Mouse (Mus musculus): ENCODE measurements around the gene Osgepl1. TPM values are rescaled to one million over a fixed set of nuclear protein-coding genes. Genes with fewer than 3 reads are reported as not detected.
"Not testable (repeated sequence)": the region's sequence is repeated elsewhere in the genome, so short reads cannot be mapped to it uniquely, and the experiment has no call there.

The Osgepl1 gene
- polyA plus RNA-seq (2014; fragmentation: Nextera tagmentation; extraction: Ambion mirVana), result 23.5 and 25.9 TPM in 2 replicates

DNA sequence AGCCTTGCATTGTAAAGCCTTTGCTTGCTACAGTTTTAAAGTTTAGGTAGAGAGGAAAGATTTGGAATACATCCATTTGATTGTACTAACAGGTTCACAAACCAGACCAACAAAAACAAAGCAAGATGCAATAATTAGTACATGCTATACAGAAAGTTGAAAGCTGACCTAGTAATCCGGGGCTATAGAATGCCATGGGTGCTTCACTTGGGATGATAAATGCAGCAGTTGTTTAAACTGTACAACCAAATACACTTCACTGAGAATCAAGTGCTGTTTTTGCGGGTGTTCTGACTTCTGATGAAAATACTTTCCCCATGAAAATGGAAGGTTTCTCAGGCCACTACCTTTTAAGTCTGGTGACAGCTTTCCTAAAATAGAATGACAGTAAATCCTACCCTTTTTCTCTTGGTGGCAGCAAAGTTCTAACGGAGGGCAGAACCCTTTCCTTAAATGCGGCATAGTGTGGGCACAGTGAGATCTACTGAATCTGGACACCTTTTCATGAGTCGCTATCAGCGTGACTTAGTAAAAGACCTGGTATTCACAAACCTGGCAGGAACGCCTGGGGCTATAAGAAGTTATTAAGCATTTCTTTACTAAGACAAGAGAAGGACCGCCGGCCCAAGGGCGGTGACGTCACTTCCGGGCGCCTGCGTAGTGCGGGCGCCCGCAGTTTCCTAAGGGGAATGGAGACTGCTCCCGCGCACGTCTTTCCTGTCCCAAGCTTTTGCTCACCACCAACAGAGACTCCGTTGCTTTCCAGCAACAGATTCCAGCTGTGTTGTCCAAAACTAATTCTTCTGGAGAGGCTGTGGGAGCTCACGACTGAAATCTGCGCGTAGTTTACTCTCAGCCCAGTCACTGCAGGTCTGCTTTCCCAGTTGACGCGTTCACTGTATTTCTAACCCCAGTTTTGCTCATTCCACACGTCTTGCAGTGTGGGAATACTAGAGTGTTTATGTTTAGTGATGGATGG lies at the start of gene Osgepl1:
Gene Osgepl1 (plus strand): TSS at position 636 of the 979 bp plus-strand sequence.
- H3K27ac ChIP-seq (ENCODE audit: low read depth, low read length), result peak within 1 kb of the TSS; percentile 82
- 0 out of 2 replicates have a peak, but pooled peaks cover 4% of the 10 kb centered on the region for H3K4me1 ChIP-seq (ENCODE audit: control insufficient read depth, insufficient read depth, low read length)
- ATAC-seq (ENCODE audit: low read depth), result peak; percentile 99
- H3K9ac ChIP-seq (replicated peaks; ENCODE audit: low read depth, low read length), result peak within 1 kb of the TSS; percentile 62
- H3K9me3 ChIP-seq (ENCODE audit: control insufficient read depth, low read length), result no peaks in the 10 kb centered on the region
- H3K4me3 ChIP-seq (ENCODE audit: low read depth, low read length), result peak within 1 kb of the TSS; percentile 45
- peak within 1 kb of the TSS; percentile 46 for H3K4me2 ChIP-seq (ENCODE audit: low read depth, low read length)
- no peaks in the 10 kb centered on the region for H3K27me3 ChIP-seq (ENCODE audit: control insufficient read depth, insufficient read depth, low read length)
- 2% methylated on average over 27 of the region's 27 CpGs for WGBS
- peaks cover 2% of the 10 kb centered on the region for H3K36me3 ChIP-seq (ENCODE audit: control insufficient read depth, insufficient read depth, low read length)

DNA sequence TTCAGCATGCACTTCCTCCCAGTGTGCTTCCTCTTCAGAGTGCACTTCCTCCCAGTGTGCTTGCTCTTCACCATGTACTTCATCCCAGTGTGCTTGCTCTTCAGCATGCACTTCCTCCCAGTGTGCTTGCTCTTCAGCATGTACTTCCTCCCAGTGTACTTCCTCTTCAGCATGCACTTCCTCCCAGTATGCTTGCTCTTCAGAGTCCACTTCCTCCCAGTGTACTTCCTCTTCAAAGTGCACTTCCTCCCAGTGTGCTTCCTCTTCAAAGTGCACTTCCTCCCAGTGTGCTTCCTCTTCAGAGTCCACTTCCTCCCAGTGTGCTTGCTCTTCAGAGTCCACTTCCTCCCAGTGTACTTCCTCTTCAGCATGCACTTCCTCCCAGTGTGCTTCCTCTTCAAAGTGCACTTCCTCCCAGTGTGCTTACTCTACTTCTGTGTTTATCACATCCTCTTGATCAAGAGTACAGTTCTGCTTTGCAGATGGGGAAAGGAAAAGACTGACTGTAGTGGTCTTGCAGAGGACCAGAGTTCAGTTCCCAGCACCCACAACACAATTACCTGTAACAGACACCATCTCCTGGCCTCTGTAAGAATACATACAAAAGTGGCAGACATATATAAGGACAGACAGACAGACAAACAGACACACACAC lies 48.3 kb upstream of the Osgepl1 start:
- H3K9me3 ChIP-seq (ENCODE audit: control insufficient read depth, low read length); H3K4me1 ChIP-seq (ENCODE audit: control insufficient read depth, insufficient read depth, low read length); H3K27ac ChIP-seq (ENCODE audit: low read depth, low read length); ATAC-seq (ENCODE audit: low read depth); H3K36me3 ChIP-seq (ENCODE audit: control insufficient read depth, insufficient read depth, low read length); H3K4me2 ChIP-seq (ENCODE audit: low read depth, low read length); H3K27me3 ChIP-seq (ENCODE audit: control insufficient read depth, insufficient read depth, low read length); H3K9ac ChIP-seq (replicated peaks; ENCODE audit: low read depth, low read length); H3K4me3 ChIP-seq (ENCODE audit: low read depth, low read length): not testable (repeated sequence)

- WGBS, result 89% methylated on average over 3 of the region's 3 CpGs
- no peaks in the 10 kb centered on the region for H3K27me3 ChIP-seq (ENCODE audit: control insufficient read depth, insufficient read depth, low read length)
- no peak for ATAC-seq (ENCODE audit: low read depth)
- H3K4me2 ChIP-seq (ENCODE audit: low read depth, low read length), result no peak overlapping the region
- H3K9me3 ChIP-seq (ENCODE audit: control insufficient read depth, low read length), result no peaks in the 10 kb centered on the region
- no peak overlapping the region for H3K27ac ChIP-seq (ENCODE audit: low read depth, low read length)
- H3K9ac ChIP-seq (replicated peaks; ENCODE audit: low read depth, low read length), result no peak overlapping the region
- H3K36me3 ChIP-seq (ENCODE audit: control insufficient read depth, insufficient read depth, low read length), result no peaks in the 10 kb centered on the region
- no peaks in the 10 kb centered on the region for H3K4me1 ChIP-seq (ENCODE audit: control insufficient read depth, insufficient read depth, low read length)
- H3K4me3 ChIP-seq (ENCODE audit: low read depth, low read length), result no peak overlapping the region
These were observed 43.5 kb upstream of the Osgepl1 start for GRCm38 (mm10) chr1:53269901-53270300.

DNA sequence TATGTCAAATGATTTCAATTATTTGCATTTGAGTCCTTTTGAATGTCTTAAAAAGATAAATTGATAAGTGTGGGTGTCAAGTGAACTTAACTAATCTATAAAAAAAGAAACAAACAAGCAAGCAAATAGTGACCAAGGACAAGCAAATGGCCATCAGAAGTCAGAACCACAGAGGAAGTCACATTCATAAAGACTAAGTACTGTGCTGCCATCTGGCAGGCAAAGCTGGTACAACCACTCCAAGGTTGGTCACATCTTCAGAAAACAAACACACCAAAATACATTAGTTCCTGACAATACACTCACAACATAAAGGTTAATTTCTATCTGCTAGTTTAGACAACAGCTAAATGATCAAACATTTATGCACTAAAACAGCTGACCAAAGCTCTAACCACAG lies 40.8 kb upstream of the Osgepl1 start:
- Histone ChIP-seq H3K36me3 (ENCODE audit: control insufficient read depth, insufficient read depth, low read length) (no peaks in the 10 kb centered on the region), H3K4me1 (ENCODE audit: control insufficient read depth, insufficient read depth, low read length) (no peaks in the 10 kb centered on the region), H3K4me2 (ENCODE audit: low read depth, low read length) (no peak overlapping the region), H3K4me3 (ENCODE audit: low read depth, low read length) (no peak overlapping the region), H3K9me3 (ENCODE audit: control insufficient read depth, low read length) (no peaks in the 10 kb centered on the region), H3K9ac (replicated peaks; ENCODE audit: low read depth, low read length) (no peak overlapping the region), H3K27me3 (ENCODE audit: control insufficient read depth, insufficient read depth, low read length) (no peaks in the 10 kb centered on the region), H3K27ac (ENCODE audit: low read depth, low read length) (no peak overlapping the region)
- 0 out of 2 replicates have a peak, but pooled peaks have one; percentile 44 for ATAC-seq (ENCODE audit: low read depth)

DNA sequence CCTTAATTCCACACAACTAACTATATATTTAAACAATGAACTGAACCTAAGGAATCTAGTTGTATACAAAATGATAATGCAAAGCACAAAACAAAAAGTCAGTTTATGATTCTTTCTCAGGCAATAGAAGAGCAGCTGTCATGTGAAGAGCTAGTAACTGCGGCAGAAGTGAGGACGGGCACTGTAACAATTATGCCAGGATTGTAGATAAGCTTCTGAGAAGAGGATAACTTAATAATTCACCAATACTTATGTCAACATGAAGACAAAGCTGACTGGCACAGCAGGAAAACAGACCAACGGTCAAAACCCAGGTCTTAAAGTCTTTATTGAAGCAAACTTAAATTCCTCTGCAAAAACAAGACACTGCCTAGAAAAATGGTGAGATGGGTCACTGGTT lies 22.2 kb upstream of the Osgepl1 start:
- Histone ChIP-seq H3K9ac (replicated peaks; ENCODE audit: low read depth, low read length) (no peak overlapping the region), H3K27me3 (ENCODE audit: control insufficient read depth, insufficient read depth, low read length) (no peaks in the 10 kb centered on the region), H3K4me3 (ENCODE audit: low read depth, low read length) (no peak overlapping the region), H3K4me2 (ENCODE audit: low read depth, low read length) (no peak overlapping the region), H3K27ac (ENCODE audit: low read depth, low read length) (no peak overlapping the region), H3K4me1 (ENCODE audit: control insufficient read depth, insufficient read depth, low read length) (no peaks in the 10 kb centered on the region), H3K36me3 (ENCODE audit: control insufficient read depth, insufficient read depth, low read length) (no peaks in the 10 kb centered on the region), H3K9me3 (ENCODE audit: control insufficient read depth, low read length) (no peaks in the 10 kb centered on the region)
- 89% methylated on average over 3 of the region's 3 CpGs for WGBS
- no peak for ATAC-seq (ENCODE audit: low read depth)

DNA sequence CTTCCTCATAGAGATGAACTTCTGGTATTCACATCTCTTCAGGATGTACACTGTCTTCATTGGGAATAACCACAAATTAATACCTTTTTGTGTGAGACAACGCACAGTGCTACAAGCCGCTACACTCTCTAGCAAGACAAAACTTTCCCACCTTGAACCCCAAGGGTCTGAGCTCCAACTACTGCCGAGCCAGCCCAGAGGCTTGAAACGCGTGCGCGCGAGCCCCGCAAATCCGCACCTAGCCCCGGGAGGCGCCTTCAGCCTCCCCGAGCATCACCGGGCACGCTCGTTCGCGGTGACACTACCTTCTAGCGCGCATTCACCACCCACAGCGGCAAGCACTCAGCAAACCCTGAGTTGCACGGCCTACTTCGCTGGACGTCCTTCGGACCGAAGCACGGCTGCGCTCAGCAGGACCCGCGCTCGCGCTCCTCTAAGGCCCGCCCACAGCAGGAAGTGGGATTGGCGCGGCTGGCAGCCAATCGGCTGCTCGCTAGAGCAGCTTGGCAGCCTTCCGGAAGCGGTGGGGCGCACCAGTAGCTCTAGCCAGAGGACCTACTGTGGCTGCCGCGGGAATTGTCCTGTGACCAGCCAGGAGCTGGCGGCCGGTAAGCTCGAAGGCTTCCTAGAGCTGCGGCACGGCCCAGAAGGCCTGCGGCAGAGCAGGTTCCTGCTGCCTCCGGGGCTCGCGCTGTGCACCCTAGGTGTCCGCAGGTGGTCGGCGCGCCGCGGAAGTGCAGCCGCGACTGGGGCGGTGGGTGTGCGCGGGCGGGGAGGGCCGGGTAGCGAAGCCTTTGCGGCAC lies 16.6 kb upstream of the Osgepl1 start, which contains the start of the genes Pms1, Ormdl1 and Gm28778:
Gene Pms1 (minus strand): TSS at position 438 of the 803 bp plus-strand sequence.
Gene Ormdl1 (plus strand): TSS at position 515 of the 803 bp plus-strand sequence.
Gene Gm28778 (plus strand): TSS at position 531 of the 803 bp plus-strand sequence.
- no peaks in the 10 kb centered on the region for H3K9me3 ChIP-seq (ENCODE audit: control insufficient read depth, low read length)
- peak within 1 kb of the TSS; percentile 68 for H3K4me2 ChIP-seq (ENCODE audit: low read depth, low read length)
- ATAC-seq (ENCODE audit: low read depth), result peak; percentile 100
- H3K9ac ChIP-seq (replicated peaks; ENCODE audit: low read depth, low read length), result peak within 1 kb of the TSS; percentile 74
- under 1% methylated on average over 66 of the region's 66 CpGs for WGBS
- H3K36me3 ChIP-seq (ENCODE audit: control insufficient read depth, insufficient read depth, low read length), result peaks cover 3% of the 10 kb centered on the region; the same call in 1 of the 2 replicates
- H3K27ac ChIP-seq (ENCODE audit: low read depth, low read length), result peak within 1 kb of the TSS; percentile 69
- H3K27me3 ChIP-seq (ENCODE audit: control insufficient read depth, insufficient read depth, low read length), result no peaks in the 10 kb centered on the region
- H3K4me3 ChIP-seq (ENCODE audit: low read depth, low read length), result peak within 1 kb of the TSS; percentile 62
- peaks cover 3% of the 10 kb centered on the region; the same call in 1 of the 2 replicates for H3K4me1 ChIP-seq (ENCODE audit: control insufficient read depth, insufficient read depth, low read length)

GRCm38 (mm10) chr1:53300506-53300905 lies 12.9 kb upstream of the Osgepl1 start:
- Histone ChIP-seq H3K4me3 (ENCODE audit: low read depth, low read length) (no peak overlapping the region), H3K27me3 (ENCODE audit: control insufficient read depth, insufficient read depth, low read length) (no peaks in the 10 kb centered on the region), H3K36me3 (ENCODE audit: control insufficient read depth, insufficient read depth, low read length) (peaks cover 3% of the 10 kb centered on the region; the same call in 1 of the 2 replicates), H3K9me3 (ENCODE audit: control insufficient read depth, low read length) (no peaks in the 10 kb centered on the region), H3K4me1 (ENCODE audit: control insufficient read depth, insufficient read depth, low read length) (peaks cover 3% of the 10 kb centered on the region; the same call in 1 of the 2 replicates), H3K27ac (ENCODE audit: low read depth, low read length) (no peak overlapping the region), H3K9ac (replicated peaks; ENCODE audit: low read depth, low read length) (no peak overlapping the region), H3K4me2 (ENCODE audit: low read depth, low read length) (no peak overlapping the region)
- no peak for ATAC-seq (ENCODE audit: low read depth)
- WGBS, result 94% methylated on average over 4 of the region's 4 CpGs

DNA sequence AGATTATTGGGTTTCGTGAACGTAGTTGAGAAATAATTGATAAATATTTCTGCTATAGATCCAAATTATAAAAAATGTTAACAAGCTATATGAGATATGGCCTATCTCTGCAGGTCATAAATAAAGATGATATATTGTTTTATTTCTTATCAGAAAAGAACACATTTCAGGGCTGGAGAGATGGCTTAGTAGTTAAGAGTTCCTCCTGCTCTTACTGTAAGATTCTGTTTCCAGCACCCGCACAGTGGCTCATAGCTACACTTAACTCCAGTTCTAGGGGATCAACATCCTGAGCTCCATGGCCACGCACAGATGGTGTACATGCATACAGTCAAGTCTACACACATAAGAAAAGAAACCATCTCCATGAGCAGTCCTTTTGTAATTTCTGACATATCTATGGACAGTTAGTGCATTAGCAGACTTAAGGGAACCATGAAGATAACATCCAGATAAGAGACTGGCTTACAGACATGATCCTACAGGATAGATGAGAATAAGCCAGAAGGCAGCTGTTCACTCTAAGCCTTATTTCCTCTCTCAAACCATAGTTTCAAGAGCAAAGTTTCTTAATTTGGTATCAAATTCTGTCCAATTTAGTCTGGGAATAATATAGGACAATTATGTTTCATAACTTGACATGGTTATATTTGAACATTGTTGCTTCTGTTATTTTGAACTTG lies 8.4 kb downstream of the Osgepl1 start:
- Histone ChIP-seq H3K9ac (replicated peaks; ENCODE audit: low read depth, low read length) (no peak overlapping the region), H3K4me2 (ENCODE audit: low read depth, low read length) (no peak overlapping the region), H3K27me3 (ENCODE audit: control insufficient read depth, insufficient read depth, low read length) (no peaks in the 10 kb centered on the region), H3K27ac (ENCODE audit: low read depth, low read length) (no peak overlapping the region), H3K4me1 (ENCODE audit: control insufficient read depth, insufficient read depth, low read length) (no peaks in the 10 kb centered on the region), H3K36me3 (ENCODE audit: control insufficient read depth, insufficient read depth, low read length) (peaks cover 17% of the 10 kb centered on the region), H3K9me3 (ENCODE audit: control insufficient read depth, low read length) (no peaks in the 10 kb centered on the region), H3K4me3 (ENCODE audit: low read depth, low read length) (no peak overlapping the region)
- 96% methylated on average over 4 of the region's 4 CpGs for WGBS
- no peak for ATAC-seq (ENCODE audit: low read depth)

Data from neural tube, embryonic 14.5 days (tissue).